Mouse (Mus musculus): ENCODE data around the gene Grin3b. TPM values are rescaled to one million over a fixed set of nuclear protein-coding genes. Genes with fewer than 3 reads are reported as not detected.

Grin3b gene
- polyA plus RNA-seq, 1 experiment from 2014 or later = 0.38 TPM

- Histone ChIP-seq H3K27ac (ENCODE audit: low read depth, low read length) (no peak overlapping the region), H3K4me2 (no peak overlapping the region), H3K36me3 (ENCODE audit: control insufficient read depth, insufficient read depth, low read length) (no peaks in the 10 kb centered on the region), H3K9ac (ENCODE audit: low read length) (no peak overlapping the region), H3K4me1 (ENCODE audit: control insufficient read depth, insufficient read depth, low read length) (peaks cover 30% of the 10 kb centered on the region), H3K9me3 (ENCODE audit: control insufficient read depth, low read length) (no peaks in the 10 kb centered on the region), H3K27me3 (ENCODE audit: control insufficient read depth, insufficient read depth, low read length) (no peaks in the 10 kb centered on the region; the same call in 1 of the 2 replicates), H3K4me3 (ENCODE audit: low read depth, low read length) (no peak overlapping the region)
- no peak for ATAC-seq (ENCODE audit: low FRiP score)
- 77% methylated on average over 13 of the region's 13 CpGs for WGBS
- no peak for DNase-seq (ENCODE audit: low spot score, missing footprints)
Observed at GRCm38 (mm10) chr10:79934272-79934721, 36.2 kb upstream of the Grin3b start.

DNA sequence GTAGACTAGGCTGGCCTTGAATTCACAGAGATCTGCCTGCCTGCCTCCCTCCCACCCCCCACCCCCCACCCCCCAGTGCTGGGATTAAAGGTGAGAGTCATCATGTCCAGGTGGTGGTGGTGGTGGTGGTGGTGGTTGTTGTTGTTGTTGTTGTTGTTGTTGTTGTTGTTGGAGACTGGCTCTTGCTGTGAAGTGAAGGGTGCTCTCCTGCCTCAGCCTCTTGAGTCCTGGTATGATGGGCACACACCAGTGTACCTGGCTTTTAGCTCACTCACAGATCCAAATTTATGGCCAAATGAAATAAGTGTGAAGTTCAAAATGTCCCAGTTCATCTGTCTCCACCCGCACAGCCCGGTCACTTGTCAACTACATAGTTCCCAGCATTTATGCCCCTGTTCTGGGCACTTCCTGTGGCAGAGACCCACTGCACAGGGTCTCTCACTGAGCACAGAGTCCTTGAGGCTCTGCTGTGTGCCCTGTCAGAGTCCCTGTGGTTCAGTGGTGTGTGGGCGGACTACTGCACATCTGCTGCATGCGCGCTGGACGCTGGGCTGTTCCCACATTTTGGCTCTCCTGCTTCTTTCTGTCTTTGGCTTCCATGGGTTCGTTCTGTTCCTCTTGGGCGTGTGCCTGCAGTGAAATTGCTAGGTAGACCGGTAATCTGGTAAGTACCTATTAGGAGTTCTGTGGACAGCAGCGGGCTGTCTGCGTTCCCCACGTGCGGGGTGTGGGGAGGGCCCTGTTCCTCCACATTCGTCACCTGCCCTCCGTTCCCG is 35.5 kb upstream of the Grin3b start:
- H3K9me3 ChIP-seq (ENCODE audit: control insufficient read depth, low read length) = no peaks in the 10 kb centered on the region
- H3K27ac ChIP-seq (ENCODE audit: low read depth, low read length) = no peak overlapping the region
- 93% methylated on average over 16 of the region's 16 CpGs for WGBS
- no peak overlapping the region for H3K4me2 ChIP-seq
- ATAC-seq (ENCODE audit: low FRiP score) (no peak), DNase-seq (ENCODE audit: low spot score, missing footprints) (no peak)
- H3K4me1 ChIP-seq (ENCODE audit: control insufficient read depth, insufficient read depth, low read length) = peaks cover 29% of the 10 kb centered on the region
- no peak overlapping the region for H3K4me3 ChIP-seq (ENCODE audit: low read depth, low read length)
- no peak overlapping the region for H3K9ac ChIP-seq (ENCODE audit: low read length)
- no peaks in the 10 kb centered on the region for H3K36me3 ChIP-seq (ENCODE audit: control insufficient read depth, insufficient read depth, low read length)
- H3K27me3 ChIP-seq (ENCODE audit: control insufficient read depth, insufficient read depth, low read length) = no peaks in the 10 kb centered on the region; the same call in 1 of the 2 replicates

DNA sequence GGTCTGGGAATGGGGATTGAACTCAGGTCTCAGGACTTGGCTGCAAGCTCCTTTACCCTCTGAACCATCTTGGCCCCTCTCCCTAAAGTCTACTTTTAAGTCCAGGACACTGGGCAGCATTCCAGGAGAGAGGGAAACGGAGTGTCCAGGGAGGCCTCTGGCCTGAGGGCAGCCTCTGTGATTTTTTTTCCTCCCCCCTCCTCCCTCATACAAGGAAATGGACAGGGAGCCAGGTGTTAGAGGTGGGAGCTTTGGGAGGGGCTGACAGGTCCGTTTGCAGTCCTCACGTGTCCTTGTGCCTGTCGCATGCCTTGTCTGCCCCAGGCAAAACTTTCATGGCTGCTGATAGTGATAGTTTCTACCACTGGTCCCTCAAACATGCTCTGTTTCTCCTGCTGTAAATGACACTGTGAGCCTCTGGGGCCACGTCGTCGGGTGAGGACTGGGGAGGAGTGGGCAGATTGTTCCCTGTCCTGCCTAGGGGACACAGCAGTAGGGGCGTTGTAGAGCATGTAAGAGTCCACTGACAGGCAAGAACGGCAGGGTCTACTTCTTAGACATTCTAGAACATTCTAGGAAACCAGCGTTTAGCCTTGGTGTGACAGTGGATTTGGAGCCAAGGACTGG is 34.1 kb upstream of the Grin3b start:
- WGBS = 81% methylated on average over 10 of the region's 10 CpGs
- Histone ChIP-seq H3K27ac (ENCODE audit: low read depth, low read length) (no peak overlapping the region), H3K36me3 (ENCODE audit: control insufficient read depth, insufficient read depth, low read length) (no peaks in the 10 kb centered on the region), H3K27me3 (ENCODE audit: control insufficient read depth, insufficient read depth, low read length) (no peaks in the 10 kb centered on the region; the same call in 1 of the 2 replicates), H3K9ac (ENCODE audit: low read length) (no peak overlapping the region), H3K4me1 (ENCODE audit: control insufficient read depth, insufficient read depth, low read length) (peaks cover 26% of the 10 kb centered on the region), H3K4me3 (ENCODE audit: low read depth, low read length) (no peak overlapping the region), H3K4me2 (no peak overlapping the region), H3K9me3 (ENCODE audit: control insufficient read depth, low read length) (no peaks in the 10 kb centered on the region)
- ATAC-seq (ENCODE audit: low FRiP score) = no peak
- no peak for DNase-seq (ENCODE audit: low spot score, missing footprints)

GRCm38 (mm10) chr10:79936911-79937441 is 33.5 kb upstream of the Grin3b start:
- no peaks in the 10 kb centered on the region; the same call in 1 of the 2 replicates for H3K27me3 ChIP-seq (ENCODE audit: control insufficient read depth, insufficient read depth, low read length)
- H3K9me3 ChIP-seq (ENCODE audit: control insufficient read depth, low read length) = no peaks in the 10 kb centered on the region
- H3K9ac ChIP-seq (ENCODE audit: low read length) = no peak overlapping the region
- ATAC-seq (ENCODE audit: low FRiP score) = no peak
- no peak for DNase-seq (ENCODE audit: low spot score, missing footprints)
- no peaks in the 10 kb centered on the region for H3K36me3 ChIP-seq (ENCODE audit: control insufficient read depth, insufficient read depth, low read length)
- H3K4me2 ChIP-seq = no peak overlapping the region
- H3K4me3 ChIP-seq (ENCODE audit: low read depth, low read length) = no peak overlapping the region
- peaks cover 26% of the 10 kb centered on the region for H3K4me1 ChIP-seq (ENCODE audit: control insufficient read depth, insufficient read depth, low read length)
- H3K27ac ChIP-seq (ENCODE audit: low read depth, low read length) = no peak overlapping the region
- WGBS = 82% methylated on average over 27 of the region's 27 CpGs

DNA sequence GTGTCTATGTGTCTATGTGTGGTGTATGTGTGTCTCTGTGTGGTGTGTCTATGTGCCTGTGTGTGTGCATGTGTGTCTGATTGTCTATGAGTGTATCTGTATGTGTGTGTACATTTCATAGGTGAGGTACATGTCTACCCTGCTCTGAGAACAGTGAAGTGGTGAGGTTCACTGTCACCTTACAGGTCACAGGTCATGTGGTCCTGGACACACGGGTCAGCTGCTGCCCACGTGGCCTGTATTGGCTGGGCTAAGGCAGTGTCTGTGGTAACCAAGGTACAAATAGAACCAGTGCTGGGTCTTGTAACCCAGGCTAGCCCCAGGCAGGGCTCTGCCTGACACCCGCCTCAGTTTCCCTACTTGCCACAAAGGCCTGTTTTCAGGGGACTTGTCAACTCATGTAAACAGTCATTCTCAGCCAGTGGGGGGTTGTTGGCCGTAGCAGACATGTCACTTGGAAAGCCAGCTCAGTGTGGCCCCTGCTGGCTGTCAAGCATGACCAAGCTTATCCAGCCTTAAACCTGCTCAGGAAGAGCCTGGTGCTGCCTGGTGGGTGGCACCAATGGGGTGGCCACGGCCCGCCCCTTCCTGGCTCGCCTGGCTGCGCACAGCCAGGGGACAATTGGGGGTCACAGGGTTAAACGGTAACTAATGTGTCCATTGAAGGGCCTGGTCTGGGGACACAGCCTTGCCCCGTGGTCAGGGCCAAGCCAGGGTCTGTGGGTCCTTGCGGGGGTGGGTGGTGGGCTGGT is 32.6 kb upstream of the Grin3b start:
- ATAC-seq (ENCODE audit: low FRiP score) (no peak), DNase-seq (ENCODE audit: low spot score, missing footprints) (no peak)
- no peak overlapping the region for H3K4me3 ChIP-seq (ENCODE audit: low read depth, low read length)
- peaks cover 20% of the 10 kb centered on the region for H3K4me1 ChIP-seq (ENCODE audit: control insufficient read depth, insufficient read depth, low read length)
- WGBS = 42% methylated on average over 11 of the region's 11 CpGs
- no peak overlapping the region for H3K27ac ChIP-seq (ENCODE audit: low read depth, low read length)
- H3K9me3 ChIP-seq (ENCODE audit: control insufficient read depth, low read length) = no peaks in the 10 kb centered on the region
- no peak overlapping the region for H3K4me2 ChIP-seq
- no peaks in the 10 kb centered on the region for H3K36me3 ChIP-seq (ENCODE audit: control insufficient read depth, insufficient read depth, low read length)
- no peak overlapping the region for H3K9ac ChIP-seq (ENCODE audit: low read length)
- no peaks in the 10 kb centered on the region; the same call in 1 of the 2 replicates for H3K27me3 ChIP-seq (ENCODE audit: control insufficient read depth, insufficient read depth, low read length)

DNA sequence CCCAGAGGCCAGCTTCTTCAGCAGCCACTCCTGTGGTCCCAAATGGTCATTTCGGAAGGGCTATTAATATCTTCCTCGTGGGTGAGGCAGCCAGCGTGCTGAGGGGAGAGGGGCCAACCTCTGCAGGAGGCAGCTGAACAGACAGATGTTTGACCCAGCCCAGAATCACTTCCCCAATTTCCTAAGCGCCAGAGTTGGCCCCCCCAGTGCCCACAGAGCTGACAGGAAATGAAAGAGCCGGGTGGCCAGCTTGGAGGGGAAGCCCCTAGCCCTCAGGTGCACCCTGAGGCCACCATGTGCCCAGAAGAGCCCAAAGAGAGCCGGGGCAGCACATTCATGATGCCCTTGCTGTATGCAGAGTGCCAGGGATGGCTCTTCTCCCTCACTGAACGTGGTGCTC is 29.8 kb upstream of the Grin3b start:
- WGBS = 62% methylated on average over 7 of the region's 7 CpGs

GRCm38 (mm10) chr10:79942988-79943387 is 27.5 kb upstream of the Grin3b start:
- WGBS = 76% methylated on average over 1 of the region's 1 CpGs
- H3K4me2 ChIP-seq = no peak overlapping the region
- H3K9ac ChIP-seq (ENCODE audit: low read length) = no peak overlapping the region
- ATAC-seq (ENCODE audit: low FRiP score) (no peak), DNase-seq (ENCODE audit: low spot score, missing footprints) (no peak)
- no peaks in the 10 kb centered on the region for H3K27me3 ChIP-seq (ENCODE audit: control insufficient read depth, insufficient read depth, low read length)
- no peaks in the 10 kb centered on the region for H3K9me3 ChIP-seq (ENCODE audit: control insufficient read depth, low read length)
- H3K4me3 ChIP-seq (ENCODE audit: low read depth, low read length) = no peak overlapping the region
- H3K4me1 ChIP-seq (ENCODE audit: control insufficient read depth, insufficient read depth, low read length) = peaks cover 27% of the 10 kb centered on the region
- no peak overlapping the region for H3K27ac ChIP-seq (ENCODE audit: low read depth, low read length)
- no peaks in the 10 kb centered on the region for H3K36me3 ChIP-seq (ENCODE audit: control insufficient read depth, insufficient read depth, low read length)

More for the DNA sequence above, 29.8 kb upstream of the Grin3b start:
- H3K27me3 ChIP-seq (ENCODE audit: control insufficient read depth, insufficient read depth, low read length) = no peaks in the 10 kb centered on the region
- peaks cover 14% of the 10 kb centered on the region for H3K4me1 ChIP-seq (ENCODE audit: control insufficient read depth, insufficient read depth, low read length)
- no peak for ATAC-seq (ENCODE audit: low FRiP score)
- H3K9me3 ChIP-seq (ENCODE audit: control insufficient read depth, low read length) = no peaks in the 10 kb centered on the region
- no peak overlapping the region for H3K4me2 ChIP-seq
- no peak overlapping the region for H3K27ac ChIP-seq (ENCODE audit: low read depth, low read length)
- DNase-seq (ENCODE audit: low spot score, missing footprints) = no peak
- no peak overlapping the region for H3K9ac ChIP-seq (ENCODE audit: low read length)
- H3K36me3 ChIP-seq (ENCODE audit: control insufficient read depth, insufficient read depth, low read length) = no peaks in the 10 kb centered on the region
- H3K4me3 ChIP-seq (ENCODE audit: low read depth, low read length) = no peak overlapping the region

GRCm38 (mm10) chr10:79943471-79943901 is 27.0 kb upstream of the Grin3b start:
- no peak overlapping the region for H3K4me2 ChIP-seq
- H3K4me1 ChIP-seq (ENCODE audit: control insufficient read depth, insufficient read depth, low read length) = peaks cover 23% of the 10 kb centered on the region
- no peak overlapping the region for H3K27ac ChIP-seq (ENCODE audit: low read depth, low read length)
- ATAC-seq (ENCODE audit: low FRiP score) = no peak
- H3K36me3 ChIP-seq (ENCODE audit: control insufficient read depth, insufficient read depth, low read length) = no peaks in the 10 kb centered on the region
- WGBS = 79% methylated on average over 9 of the region's 9 CpGs
- no peak for DNase-seq (ENCODE audit: low spot score, missing footprints)
- no peaks in the 10 kb centered on the region for H3K27me3 ChIP-seq (ENCODE audit: control insufficient read depth, insufficient read depth, low read length)
- no peaks in the 10 kb centered on the region for H3K9me3 ChIP-seq (ENCODE audit: control insufficient read depth, low read length)
- no peak overlapping the region for H3K9ac ChIP-seq (ENCODE audit: low read length)
- no peak overlapping the region for H3K4me3 ChIP-seq (ENCODE audit: low read depth, low read length)
